Mouse (Mus musculus): ENCODE data around the gene Cope. TPM values are rescaled to one million over a fixed set of nuclear protein-coding genes. Genes with fewer than 3 reads are reported as not detected.

Gene Cope
- polyA plus RNA-seq, 1 experiment: 236 TPM

GRCm38 (mm10) chr8:70347860-70348420 is 45.6 kb downstream of the Cope start:
- Histone ChIP-seq H3K4me2 (ENCODE audit: low read depth) (no peak overlapping the region), H3K79me2 (ENCODE audit: control insufficient read depth, insufficient read depth) (peaks cover 100% of the 10 kb centered on the region), H3K36me3 (ENCODE audit: control insufficient read depth, insufficient read depth) (no peaks in the 10 kb centered on the region), H3ac (ENCODE audit: control insufficient read depth, insufficient read length) (no peak overlapping the region), H3K27me3 (ENCODE audit: control insufficient read depth, insufficient read depth, insufficient read length) (no peaks in the 10 kb centered on the region), H3K4me3 (no peak overlapping the region)
- TF ChIP-seq POLR2A (IDR thresholded peaks at IDR 0.05; ENCODE audit: insufficient read length, low read depth) (no peak), MAX (IDR thresholded peaks at IDR 0.05; ENCODE audit: low read depth) (no peak), TCF12 (IDR thresholded peaks at IDR 0.05; ENCODE audit: insufficient read depth, poor library complexity, severe bottlenecking) (no peak), MYOG (IDR thresholded peaks at IDR 0.05; ENCODE audit: control insufficient read depth in 1 of 3, insufficient read depth in 1 of 3, insufficient read length in 2 of 3, low read depth in 2 of 3) (no peak), POLR2AphosphoS2 (IDR thresholded peaks at IDR 0.05; ENCODE audit: insufficient read length, low read depth) (no peak), MYOD1 (IDR thresholded peaks at IDR 0.05; ENCODE audit: control insufficient read depth in 1 of 3, insufficient read length in 2 of 3, low read depth in 2 of 3) (no peak), REST (IDR thresholded peaks at IDR 0.05; ENCODE audit: insufficient read depth, insufficient read length) (no peak), E2F4 (IDR thresholded peaks at IDR 0.05; ENCODE audit: insufficient read depth) (no peak), CEBPB (IDR thresholded peaks at IDR 0.05; ENCODE audit: insufficient read depth, poor library complexity, severe bottlenecking) (no peak), TCF3 (IDR thresholded peaks at IDR 0.05; ENCODE audit: insufficient read length, low read depth) (no peak), SRF (IDR thresholded peaks at IDR 0.05; ENCODE audit: control insufficient read depth, insufficient read length, low read depth) (no peak), USF1 (IDR thresholded peaks at IDR 0.05; ENCODE audit: low read depth) (no peak)

- no peaks in the 10 kb centered on the region for H3K36me3 ChIP-seq (ENCODE audit: control insufficient read depth, insufficient read depth)
- H3K27me3 ChIP-seq (ENCODE audit: control insufficient read depth, insufficient read depth, insufficient read length): no peaks in the 10 kb centered on the region
- H3ac ChIP-seq (ENCODE audit: control insufficient read depth, insufficient read length): no peak overlapping the region
- H3K4me3 ChIP-seq: peak overlapping the region; percentile 59
- TF ChIP-seq E2F4 (IDR thresholded peaks at IDR 0.05; ENCODE audit: insufficient read depth): no peak
- H3K79me2 ChIP-seq (ENCODE audit: control insufficient read depth, insufficient read depth): peaks cover 66% of the 10 kb centered on the region
- peak overlapping the region; percentile 99 for H3K4me2 ChIP-seq (ENCODE audit: low read depth)
These were observed 49.0 kb downstream of the Cope start for GRCm38 (mm10) chr8:70351035-70351999.

GRCm38 (mm10) chr8:70352000-70352384 is 49.7 kb downstream of the Cope start:
- Histone ChIP-seq H3K27me3 (ENCODE audit: control insufficient read depth, insufficient read depth, insufficient read length) (no peaks in the 10 kb centered on the region), H3ac (ENCODE audit: control insufficient read depth, insufficient read length) (peak overlapping the region; percentile 70), H3K4me3 (peak overlapping the region; percentile 59), H3K36me3 (ENCODE audit: control insufficient read depth, insufficient read depth) (no peaks in the 10 kb centered on the region), H3K4me2 (ENCODE audit: low read depth) (peak overlapping the region; percentile 99), H3K79me2 (ENCODE audit: control insufficient read depth, insufficient read depth) (peaks cover 60% of the 10 kb centered on the region)
- no peak for TF ChIP-seq POLR2A (IDR thresholded peaks at IDR 0.05; ENCODE audit: insufficient read length, low read depth)
- TF ChIP-seq TCF3 (IDR thresholded peaks at IDR 0.05; ENCODE audit: insufficient read length, low read depth): no peak
- TF ChIP-seq USF1 (IDR thresholded peaks at IDR 0.05; ENCODE audit: low read depth): no peak
- TF ChIP-seq SRF (IDR thresholded peaks at IDR 0.05; ENCODE audit: control insufficient read depth, insufficient read length, low read depth): no peak
- no peak for TF ChIP-seq MAX (IDR thresholded peaks at IDR 0.05; ENCODE audit: low read depth)
- no peak for TF ChIP-seq MYOG (IDR thresholded peaks at IDR 0.05; ENCODE audit: control insufficient read depth in 1 of 3, insufficient read depth in 1 of 3, insufficient read length in 2 of 3, low read depth in 2 of 3)
- no peak for TF ChIP-seq CEBPB (IDR thresholded peaks at IDR 0.05; ENCODE audit: insufficient read depth, poor library complexity, severe bottlenecking)
- TF ChIP-seq MYOD1 (IDR thresholded peaks at IDR 0.05; ENCODE audit: control insufficient read depth in 1 of 3, insufficient read length in 2 of 3, low read depth in 2 of 3): no peak
- TF ChIP-seq E2F4 (IDR thresholded peaks at IDR 0.05; ENCODE audit: insufficient read depth): no peak
- no peak for TF ChIP-seq POLR2AphosphoS2 (IDR thresholded peaks at IDR 0.05; ENCODE audit: insufficient read length, low read depth)
- no peak for TF ChIP-seq REST (IDR thresholded peaks at IDR 0.05; ENCODE audit: insufficient read depth, insufficient read length)
- TF ChIP-seq TCF12 (IDR thresholded peaks at IDR 0.05; ENCODE audit: insufficient read depth, poor library complexity, severe bottlenecking): no peak

- TF ChIP-seq MYOG (IDR thresholded peaks at IDR 0.05; ENCODE audit: control insufficient read depth in 1 of 3, insufficient read depth in 1 of 3, insufficient read length in 2 of 3, low read depth in 2 of 3) (no peak), MAX (IDR thresholded peaks at IDR 0.05; ENCODE audit: low read depth) (no peak), CEBPB (IDR thresholded peaks at IDR 0.05; ENCODE audit: insufficient read depth, poor library complexity, severe bottlenecking) (no peak), POLR2A (IDR thresholded peaks at IDR 0.05; ENCODE audit: insufficient read length, low read depth) (peak; percentile 36), POLR2AphosphoS2 (IDR thresholded peaks at IDR 0.05; ENCODE audit: insufficient read length, low read depth) (no peak)
- H3K4me3 ChIP-seq: peak overlapping the region; percentile 59
- H3K27me3 ChIP-seq (ENCODE audit: control insufficient read depth, insufficient read depth, insufficient read length): no peaks in the 10 kb centered on the region
- no peaks in the 10 kb centered on the region for H3K36me3 ChIP-seq (ENCODE audit: control insufficient read depth, insufficient read depth)
- H3ac ChIP-seq (ENCODE audit: control insufficient read depth, insufficient read length): peak overlapping the region; percentile 70
- H3K4me2 ChIP-seq (ENCODE audit: low read depth): peak overlapping the region; percentile 99
- peaks cover 52% of the 10 kb centered on the region for H3K79me2 ChIP-seq (ENCODE audit: control insufficient read depth, insufficient read depth)
These were observed 50.4 kb downstream of the Cope start for GRCm38 (mm10) chr8:70352657-70353151.
